Mouse (Mus musculus): ENCODE data around the gene Apc2.
A peak's percentile ranks its signal among the peaks of the same experiment; 100 is the strongest.

Apc2 gene

DNA sequence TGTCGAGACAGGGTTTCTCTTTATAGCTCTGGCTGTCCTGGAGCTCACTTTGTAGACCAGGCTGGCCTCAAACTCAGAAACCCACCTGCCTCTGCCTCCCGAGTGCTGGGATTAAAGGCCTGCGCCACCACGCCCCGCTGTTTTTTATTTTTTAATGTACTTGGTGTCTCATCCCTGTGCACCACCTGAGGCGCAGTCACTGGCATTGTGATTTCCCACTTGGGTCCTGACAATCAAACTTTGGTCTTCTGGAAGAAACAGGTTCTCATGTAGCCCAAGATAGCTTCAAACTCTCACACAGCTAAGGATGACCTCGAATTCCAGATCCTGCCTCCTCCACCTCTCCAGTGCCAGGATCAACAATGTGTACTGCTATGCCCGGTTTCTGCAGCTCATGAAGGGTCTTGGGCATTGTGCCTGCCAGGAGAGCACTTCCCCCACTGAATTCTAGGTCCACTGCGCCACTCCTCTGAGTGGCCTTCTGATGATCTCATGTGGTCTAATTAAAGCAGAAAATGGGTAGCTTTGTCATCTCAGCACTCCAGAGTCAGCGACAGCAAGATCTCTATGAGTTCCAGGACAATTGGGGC is 32.9 kb upstream of the Apc2 start:
- DNase-seq (ENCODE audit: low spot score): no peak

DNA sequence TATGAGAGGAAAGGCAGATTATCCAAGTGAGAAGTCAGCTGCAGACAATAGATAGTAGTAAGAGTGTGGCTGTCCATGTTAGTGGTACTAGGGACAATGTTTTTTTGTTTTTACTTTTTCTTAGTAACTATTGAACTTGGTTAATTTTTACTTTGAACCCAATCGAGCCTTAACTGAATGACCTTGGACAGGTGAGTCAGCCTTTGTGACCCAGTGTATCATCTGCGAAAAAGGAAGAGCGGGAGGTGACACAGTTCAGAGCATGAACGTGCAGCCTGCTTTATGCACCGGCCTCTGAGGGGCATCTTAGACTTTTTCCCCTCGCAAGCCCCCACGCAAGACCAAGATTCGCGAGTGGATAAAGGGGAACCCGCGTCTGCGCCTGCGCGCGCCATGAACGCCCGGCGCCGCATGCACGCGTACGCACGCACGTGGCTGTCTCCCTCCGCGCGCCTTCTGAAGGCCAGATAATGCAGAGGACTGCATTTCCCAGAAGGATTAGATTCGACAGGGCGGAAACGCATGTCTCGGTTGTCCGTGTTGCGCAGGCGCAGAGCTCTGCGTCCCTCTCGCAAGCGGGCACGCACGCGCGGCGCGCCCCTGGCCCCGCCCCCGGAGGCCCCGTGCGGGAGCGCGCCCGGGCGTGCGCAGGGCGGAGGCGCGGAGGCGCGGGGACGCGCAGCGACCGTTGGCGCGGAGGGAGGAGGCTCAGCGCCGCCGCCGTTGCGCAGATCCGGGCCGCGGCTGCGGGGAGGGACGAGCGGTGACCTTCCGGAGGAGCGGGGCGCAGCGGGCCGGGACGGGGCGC is 31.2 kb upstream of the Apc2 start:
- peak; percentile 97 for DNase-seq (ENCODE audit: low spot score)

DNA sequence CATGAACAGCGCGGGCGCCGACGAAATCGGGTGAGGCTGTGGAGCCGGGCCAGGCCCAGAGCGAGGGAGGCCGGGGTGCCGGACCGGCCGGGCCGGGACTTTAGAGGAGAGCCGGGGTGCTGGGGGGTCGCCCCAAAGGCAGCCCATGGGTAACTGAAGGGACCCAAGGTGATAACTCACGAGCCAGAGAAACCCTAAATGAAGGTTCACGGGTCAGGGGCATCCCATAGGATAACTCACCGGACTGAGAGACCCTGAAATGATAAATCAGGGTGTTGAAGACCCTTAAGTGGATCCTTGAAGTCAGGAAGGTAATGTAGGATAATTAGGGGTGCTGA is 30.7 kb upstream of the Apc2 start:
- DNase-seq (ENCODE audit: low spot score): no peak

DNA sequence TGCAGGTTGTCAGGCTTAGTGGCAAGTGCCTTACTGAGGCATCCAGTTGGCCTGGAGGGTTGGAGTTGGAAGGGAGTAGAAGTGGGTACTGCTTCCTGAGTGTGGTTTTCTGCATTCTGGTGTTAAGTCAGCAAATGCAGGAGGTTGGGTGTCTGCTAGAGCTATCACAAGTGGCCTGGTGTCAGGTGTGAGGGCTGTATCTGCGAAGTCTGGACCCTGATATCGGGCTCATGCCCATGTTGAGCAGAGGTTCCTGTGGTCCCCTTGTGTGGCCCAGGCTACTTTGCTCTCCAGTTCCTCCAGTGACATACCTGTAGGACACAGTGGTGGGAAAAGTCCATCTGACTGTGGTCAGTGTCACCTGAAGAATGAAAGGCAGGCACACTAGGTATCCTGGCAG is 25.7 kb upstream of the Apc2 start:
- no peak for DNase-seq (ENCODE audit: low spot score)

DNA sequence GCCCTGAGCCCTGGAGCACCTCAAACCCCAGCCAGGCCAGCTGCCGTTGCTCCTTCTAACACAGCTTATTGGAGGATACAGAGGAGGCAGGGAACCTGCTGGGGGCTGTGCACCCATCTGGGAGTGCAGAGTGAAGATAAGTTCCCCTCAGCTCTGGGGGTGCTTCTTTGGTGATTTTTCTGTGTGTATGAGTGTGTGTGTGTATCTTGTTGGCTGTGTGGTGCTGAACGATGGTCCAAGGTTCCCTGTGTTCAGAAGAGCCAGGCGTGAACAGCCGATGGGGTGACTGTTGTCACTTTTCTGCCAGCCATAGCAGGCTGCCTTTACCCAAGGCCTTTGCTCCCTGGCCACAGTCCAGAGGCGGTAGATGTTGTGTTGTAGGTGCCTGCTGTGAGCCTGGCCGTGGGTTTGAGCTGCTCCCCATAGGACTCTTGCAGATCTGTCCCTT is 25.0 kb upstream of the Apc2 start:
- no peak for DNase-seq (ENCODE audit: low spot score)

DNA sequence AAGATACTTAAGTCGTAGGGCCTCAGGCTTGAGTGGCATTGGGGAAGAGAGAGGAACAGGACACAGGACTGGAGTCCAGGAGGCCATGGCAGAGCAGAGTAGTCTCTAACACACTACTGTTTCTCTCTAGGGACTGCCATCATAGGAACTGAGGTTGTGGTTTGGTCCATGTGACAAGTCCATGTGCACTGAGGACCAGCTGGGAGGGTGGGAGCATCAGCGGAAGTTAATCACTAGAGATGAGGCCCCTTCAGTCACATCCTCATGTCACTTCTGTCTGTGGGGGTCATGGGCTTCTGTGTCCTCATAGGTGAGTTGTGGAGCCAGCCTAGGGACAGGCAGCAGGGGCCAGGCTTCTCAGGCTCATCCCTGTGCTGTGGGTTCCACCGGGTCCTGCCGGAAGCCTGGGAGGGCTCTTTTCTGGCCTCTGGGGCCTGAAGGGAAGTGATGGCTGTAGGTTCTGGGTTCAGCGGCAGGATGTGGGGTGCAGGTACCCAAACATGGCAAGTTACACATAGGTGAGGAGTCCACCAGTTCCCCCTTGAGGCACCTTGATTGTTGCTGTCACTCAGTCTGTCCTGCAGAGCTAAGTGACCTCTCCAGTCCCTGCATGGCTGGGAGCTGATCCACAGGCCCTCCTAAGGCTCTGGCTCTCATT is 24.5 kb upstream of the Apc2 start:
- DNase-seq (ENCODE audit: low spot score): no peak

DNA sequence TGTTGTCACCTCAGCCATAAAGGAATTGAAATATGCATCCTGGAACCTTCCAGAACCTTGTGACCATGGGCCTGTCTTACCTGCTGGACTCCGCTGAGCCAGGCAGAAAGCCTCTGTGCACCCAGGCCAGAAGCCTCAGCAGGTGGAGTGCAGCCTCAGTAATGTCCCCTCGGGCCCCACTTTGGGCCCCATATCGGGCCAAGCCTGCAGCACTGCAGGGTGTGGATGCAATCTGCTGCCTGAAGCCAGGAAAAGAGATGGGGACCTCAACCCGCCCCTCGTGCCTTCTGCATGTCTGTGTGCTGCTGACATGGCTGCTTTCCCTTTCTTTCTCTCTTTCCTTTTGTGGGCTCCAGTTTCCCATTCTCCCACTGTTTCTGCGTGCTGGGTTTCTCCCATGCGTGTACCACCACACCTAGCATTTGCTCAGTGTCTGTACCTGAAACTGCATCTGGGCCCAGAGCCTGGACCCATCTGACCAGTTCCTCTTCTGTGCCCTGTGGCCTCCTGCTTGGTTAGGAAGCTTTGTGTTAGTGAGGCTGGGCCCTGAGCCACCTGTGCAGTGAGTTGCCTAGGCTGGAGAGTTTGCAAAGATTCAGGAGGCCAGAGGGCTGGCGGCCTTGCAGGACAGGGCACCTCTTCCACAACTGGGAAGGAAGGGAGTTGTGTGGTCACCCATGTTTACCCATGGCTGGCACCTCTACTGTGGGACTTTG is 23.7 kb upstream of the Apc2 start:
- no peak for DNase-seq (ENCODE audit: low spot score)

DNA sequence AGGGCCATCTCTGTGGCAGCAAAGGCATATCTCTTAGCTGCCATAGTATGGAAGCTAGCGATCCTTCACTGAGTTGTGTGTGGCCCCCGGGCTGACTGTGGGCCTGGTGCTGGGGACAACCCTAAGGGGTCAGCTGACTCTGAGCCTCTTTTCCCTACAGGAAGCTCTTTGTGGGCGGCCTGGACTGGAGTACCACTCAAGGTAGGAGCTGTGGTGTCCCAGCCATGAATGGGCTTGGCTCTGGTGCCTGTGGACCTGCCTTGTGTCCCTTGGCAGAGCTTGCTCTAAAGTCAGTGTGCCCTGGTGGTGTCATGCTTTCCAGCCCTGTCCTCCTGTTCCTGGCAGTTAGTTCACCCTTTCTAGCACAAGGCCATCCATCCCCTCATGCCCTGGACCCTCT is 21.9 kb upstream of the Apc2 start:
- DNase-seq (ENCODE audit: low spot score): no peak

DNA sequence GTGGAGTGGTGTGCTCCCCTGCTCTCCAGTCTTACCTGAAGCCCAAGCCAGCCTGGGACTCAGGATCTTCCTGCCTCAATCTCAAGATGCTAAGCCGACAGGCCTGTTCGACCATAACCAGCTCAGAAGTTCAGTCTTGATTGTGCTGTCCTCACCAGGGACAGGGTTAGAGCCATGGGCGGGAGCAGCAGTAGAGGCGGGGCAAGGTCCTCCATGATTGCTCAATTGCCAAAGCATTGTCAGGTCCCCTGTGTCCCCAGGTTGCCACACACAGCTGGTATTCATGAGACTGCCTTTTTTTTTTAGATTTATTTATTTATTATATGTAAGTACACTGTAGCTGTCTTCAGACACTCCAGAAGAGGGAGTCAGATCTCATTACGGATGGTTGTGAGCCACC is 19.5 kb upstream of the Apc2 start:
- DNase-seq (ENCODE audit: low spot score): no peak

DNA sequence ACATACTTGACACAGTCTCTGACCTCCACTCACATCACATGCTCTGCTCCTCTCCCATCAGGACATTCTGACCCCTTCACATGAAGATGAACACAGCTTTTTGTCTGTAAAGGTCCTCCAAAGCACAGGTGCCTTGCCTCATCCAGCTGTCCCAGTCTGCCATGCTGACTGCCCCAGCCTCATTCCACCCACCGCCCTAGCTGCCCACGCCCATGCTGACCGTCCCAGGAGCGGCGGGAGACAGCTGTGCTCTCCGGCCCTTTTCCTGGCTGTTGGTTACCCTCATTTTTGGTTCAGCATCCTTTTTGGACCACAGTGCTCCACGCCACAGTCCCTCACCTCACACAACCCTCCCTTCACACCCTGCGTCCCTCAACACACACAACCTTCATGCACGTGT is 17.4 kb upstream of the Apc2 start:
- DNase-seq (ENCODE audit: low spot score): no peak

DNA sequence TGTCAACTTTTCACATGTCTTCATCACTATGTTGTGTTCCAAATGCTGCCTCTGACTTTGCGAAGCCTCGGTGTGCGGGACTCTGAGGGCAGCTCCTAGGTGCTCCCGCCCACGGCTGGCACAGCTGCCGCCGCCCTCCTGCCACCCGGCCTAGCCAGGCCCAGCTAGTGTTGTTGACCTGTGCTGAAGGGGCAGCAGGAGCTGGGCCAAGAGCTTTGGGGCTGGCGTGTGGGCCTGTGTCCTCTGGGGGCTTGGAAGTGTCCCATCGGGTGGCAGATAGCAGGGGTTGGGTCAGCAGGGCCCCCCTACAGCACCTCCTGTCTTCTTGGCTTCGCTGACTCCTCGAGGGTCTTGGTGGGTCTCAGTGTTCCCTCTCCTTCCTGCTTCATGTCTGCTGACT is 16.5 kb upstream of the Apc2 start:
- no peak for DNase-seq (ENCODE audit: low spot score)

DNA sequence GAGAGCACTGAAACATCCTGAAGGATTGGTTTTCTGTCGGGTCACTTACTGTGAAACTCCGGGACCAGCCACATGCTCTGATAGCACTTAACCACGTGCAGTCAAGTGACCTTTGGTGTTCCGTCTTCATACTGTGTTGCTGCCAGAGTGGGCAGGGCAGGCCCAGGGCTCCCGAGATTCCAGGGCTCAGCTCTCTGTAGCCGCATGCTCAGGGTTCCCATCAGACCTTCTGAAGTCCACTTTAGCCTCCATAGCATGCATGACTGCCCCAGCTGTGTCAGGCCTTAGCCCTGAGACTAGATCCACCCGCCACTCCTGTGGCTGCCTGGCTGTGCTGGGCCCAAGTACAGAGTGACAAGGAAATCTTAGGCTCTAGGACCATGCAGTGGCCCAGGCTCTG is 14.5 kb upstream of the Apc2 start:
- no peak for DNase-seq (ENCODE audit: low spot score)

DNA sequence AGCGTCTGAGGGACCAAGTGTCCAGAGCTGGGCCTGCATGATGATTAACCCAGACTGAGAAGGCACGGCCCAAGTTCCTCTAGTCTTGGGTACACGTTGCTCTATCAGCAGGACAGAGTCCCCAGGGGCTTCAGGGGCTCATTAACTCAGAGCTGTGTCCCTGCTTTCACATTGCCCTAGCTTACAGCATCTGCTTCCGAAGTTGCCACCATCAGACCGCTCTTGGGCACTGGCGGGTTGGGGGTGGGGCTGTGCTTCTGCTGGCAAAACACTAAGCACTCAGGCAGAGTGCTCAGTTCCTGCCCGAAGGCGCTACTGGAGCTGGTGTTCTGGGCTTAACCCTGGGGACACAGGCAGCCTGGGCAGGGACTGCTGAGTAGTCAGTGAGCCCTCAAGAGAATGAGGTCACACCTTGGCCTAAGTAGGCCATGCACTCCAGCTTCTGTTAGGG is 13.8 kb upstream of the Apc2 start:
- no peak for DNase-seq (ENCODE audit: low spot score)

DNA sequence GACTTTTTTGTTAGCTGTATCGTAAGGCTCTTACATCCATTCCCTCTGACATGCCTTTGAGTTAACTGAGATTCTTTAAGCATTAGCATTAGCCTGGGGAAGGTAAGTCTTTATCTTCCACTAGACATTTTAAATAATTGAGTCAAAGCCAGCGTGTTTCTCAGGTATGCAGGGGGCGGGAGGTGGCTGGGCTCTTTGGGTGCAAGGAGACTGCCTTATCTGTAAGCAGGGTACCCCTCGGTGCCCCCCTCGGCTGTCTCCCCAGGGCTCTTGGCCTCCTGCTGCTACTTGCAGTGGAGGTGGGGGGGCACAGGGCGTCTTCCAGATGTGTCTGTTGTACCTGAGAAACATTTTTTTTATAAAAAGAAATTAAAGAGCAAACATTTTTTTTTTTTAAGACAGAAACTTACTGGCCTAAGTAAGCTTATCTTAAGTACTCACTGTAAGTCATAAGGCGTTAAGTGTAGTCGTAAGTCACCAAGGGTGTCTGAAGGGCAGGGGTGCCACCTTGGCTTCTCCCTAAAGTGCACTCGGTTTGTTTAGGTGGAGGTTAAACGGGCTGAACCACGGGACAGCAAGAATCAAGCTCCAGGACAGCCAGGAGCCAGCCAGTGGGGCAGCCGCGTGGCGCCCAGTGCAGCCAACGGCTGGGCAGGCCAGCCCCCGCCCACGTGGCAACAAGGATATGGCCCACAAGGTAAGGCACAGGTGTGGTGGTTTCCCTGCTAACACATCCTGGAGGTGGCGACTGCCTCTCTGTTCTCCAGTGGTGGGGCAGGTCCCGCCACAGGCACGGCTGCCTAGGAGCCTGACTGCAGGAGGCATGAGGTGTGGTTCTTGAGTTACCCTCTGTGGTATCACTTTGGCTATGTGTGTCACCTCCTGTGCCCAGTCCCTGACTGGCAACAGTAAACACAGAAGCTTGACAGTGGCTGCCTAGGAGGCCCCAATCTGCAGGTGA is 13.0 kb upstream of the Apc2 start:
- DNase-seq (ENCODE audit: low spot score): no peak

DNA sequence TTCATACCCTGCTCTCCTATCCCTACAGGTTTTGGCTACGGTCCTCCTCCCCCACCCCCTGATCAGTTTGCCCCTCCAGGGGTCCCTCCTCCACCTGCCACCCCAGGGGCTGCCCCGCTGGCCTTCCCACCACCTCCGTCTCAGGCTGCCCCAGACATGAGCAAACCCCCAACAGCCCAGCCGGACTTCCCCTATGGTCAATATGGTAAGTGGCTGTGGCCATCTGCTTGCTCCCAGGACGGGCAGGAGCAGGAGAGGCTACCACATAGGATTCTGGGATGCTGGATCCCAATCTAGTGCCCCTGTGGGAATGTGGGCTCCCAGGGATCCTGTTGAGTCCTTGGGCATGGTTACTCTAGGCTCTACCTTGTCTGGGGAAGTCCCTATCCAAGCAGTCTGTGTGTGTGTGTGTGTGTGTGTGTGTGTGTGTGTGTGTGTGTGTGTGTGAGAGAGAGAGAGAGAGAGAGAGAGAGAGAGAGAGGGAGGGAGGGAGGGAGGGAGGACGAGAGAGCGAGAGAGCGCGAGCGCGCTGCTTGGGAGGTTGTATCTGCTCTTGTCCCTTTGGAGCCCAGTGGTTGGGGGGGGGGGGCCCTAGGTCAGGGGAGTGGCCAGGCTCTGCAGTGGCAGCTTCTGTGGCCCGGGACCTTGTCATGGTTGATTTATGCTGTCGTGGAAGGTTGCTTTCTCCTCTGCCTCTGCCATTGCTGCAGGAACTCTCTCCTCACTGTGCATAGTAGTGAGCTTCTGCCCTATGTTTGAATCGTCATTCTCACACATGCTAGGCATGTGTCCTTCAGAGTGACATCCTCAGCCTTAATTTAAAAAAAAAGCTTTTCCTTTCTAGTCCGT is 10.3 kb upstream of the Apc2 start:
- DNase-seq (ENCODE audit: low spot score): no peak

DNA sequence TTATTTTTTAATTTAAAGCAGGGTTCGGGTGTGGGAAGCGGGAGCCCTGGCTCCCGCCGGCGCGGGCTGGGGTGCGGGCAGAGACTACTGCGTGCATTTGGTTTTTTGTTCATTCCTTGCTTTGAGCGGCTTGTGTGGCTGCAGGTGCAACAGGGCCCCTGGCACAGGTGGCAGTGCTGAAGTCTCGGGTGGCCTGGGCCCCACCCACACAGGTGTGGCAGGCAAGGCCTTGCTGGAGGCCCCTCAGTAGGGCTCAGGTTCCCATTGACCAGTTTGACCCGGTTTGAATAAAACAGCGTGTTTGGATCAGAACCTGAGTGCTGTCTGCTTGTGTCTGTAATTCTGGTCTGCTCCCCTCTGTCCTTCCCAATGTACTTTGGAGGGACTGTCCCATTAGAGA is 7.7 kb upstream of the Apc2 start:
- DNase-seq (ENCODE audit: low spot score): no peak

DNA sequence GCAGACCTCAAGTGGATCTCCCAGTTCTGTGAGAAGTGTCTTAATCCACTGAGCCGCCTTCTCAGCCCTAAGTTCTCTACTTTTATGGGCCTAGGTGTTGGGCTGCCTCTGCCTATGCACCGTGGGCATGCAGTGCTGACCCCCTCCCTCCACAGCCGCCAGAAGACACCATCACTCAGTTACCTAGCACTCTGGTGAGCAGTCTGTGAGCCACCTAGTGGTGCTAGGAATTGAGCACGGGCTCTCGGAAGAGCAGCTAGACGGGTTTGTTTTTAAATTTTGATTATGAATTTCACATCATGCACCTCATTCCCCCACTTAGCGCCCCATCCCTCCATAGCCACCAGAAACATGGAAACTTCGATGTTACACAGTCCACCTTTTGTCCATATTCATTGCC is 7.1 kb upstream of the Apc2 start:
- no peak for DNase-seq (ENCODE audit: low spot score)

DNA sequence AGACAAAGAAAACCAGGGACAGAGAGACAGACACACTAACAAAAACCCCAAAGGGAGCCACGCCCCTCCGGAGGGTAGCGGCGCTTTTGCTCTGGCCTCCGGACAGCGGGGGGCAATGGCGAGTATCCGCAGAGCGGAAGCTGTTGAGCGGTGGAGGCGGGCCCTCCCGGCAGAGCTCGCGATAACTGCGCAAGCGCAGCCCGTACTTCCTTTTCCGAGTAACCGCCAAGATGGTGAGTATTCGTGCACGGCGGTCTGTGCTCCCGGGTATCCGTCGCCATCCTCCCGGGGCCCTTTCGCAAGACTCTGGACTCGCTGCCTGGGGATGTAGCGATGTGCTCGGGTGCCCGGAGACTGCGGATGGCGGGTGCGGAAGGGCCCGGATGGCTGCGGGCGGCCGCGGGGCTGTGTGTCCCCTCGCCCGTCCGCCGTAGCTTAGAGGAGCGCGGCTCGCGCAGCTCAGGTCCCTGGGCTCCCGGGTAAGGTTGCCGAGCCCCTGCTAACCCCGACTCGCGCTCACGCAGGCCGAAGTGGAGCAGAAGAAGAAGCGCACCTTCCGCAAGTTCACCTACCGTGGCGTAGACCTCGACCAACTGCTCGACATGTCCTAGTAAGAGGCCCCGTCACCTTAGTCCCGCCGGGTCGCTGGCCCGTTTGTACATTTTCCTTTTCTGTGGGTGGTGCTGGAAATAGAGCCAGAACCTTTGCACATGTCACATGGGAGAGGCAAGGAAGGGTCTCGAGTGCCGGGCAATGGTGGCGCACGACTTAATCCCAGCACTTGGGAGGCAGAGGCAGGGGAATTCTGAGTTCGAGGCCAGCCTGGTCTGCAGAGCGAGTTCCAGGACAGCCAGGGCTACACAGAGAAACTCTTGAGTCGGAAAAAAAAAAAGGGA is 3.3 kb upstream of the Apc2 start, which contains the start of gene Rps15:
Gene Rps15, plus strand, starts transcription at position 203 of the 896 bp plus-strand sequence.
- peak; percentile 91 for DNase-seq (ENCODE audit: low spot score)

DNA sequence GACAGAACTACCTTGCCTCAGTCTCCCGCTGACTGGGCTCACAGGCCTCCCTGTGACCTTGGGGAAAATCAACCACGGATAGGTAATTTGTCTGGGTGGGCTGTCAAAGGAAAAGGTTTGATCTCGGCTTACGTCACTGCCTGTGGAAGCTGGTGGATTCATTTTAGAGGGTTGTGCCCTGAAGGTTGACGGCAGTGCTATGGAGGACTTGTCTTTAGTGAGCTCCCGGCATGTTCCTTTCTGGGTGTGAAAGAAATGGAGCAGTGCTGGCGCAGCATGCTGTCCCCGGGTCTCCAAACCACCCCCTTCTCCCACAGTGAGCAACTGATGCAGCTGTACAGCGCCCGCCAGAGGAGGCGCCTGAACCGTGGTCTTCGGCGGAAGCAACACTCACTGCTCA is 2.5 kb upstream of the Apc2 start:
- no peak for DNase-seq (ENCODE audit: low spot score)

DNA sequence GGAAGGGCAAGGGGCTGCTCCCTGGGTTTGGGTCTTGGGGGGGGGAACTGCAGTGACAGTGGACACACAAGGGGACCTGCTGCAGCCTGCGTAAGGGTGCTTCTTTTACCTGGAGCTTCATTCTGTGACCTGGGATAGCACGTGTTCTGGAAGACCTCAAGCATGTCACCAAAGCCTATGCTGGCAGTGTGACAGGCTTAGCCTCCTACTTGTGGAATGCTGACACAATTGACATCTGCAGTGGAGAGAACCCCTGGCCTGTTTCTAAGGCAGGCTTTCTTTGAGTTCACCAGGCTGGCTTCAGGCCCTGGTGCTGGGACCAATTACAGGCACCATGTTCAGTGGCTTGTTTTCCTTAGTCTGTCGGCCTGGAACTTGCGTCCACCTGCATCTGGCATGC is 1.5 kb upstream of the Apc2 start:
- DNase-seq (ENCODE audit: low spot score): no peak

Measured in spleen, adult 12 weeks (tissue).